Mouse (Mus musculus): Measurements from ENCODE around the gene Zfand3.

DNA sequence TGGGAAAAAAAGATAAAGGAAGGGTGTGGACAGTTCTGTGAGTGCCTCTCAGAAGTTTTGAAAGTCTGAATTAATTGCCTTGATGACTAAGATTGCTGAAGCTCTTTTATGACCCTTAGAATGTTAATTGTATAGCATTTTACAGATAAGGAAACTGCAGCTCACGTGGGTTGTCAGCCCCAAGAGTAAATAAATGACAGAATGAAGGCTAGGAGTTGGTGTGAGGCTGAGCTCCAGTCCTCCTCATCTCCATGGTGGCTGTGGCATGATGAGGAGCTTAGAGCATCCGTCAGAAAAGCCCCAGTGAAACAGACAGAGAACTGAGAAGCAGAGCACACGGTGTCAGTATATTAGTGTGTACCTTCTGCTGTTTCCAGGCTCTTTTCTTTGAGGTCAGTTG, 59.3 kb downstream of the Zfand3 start:
- TF ChIP-seq EP300 (IDR thresholded peaks at IDR 0.05; ENCODE audit: insufficient read depth, low read depth, low read length), result no peak
- no peak for TF ChIP-seq CTCF (IDR thresholded peaks at IDR 0.05; ENCODE audit: low read depth, low read length)

All from ES-Bruce4 (cell line).